Mouse (Mus musculus) embryo, embryonic 11.5 days (tissue): ENCODE measurements around the gene H1foo.

Experiments
- DNase-seq: peaks from one replicate; pipeline ENCODE4 v3.0.0-alpha.2; 2012; ENCODE audit warnings: low read depth, low spot score

H1foo gene

GRCm38 (mm10) chr6:115927292-115928242 lies 17.2 kb upstream of the H1foo start:
- no peak for DNase-seq

GRCm38 (mm10) chr6:115930018-115930417 lies 14.7 kb upstream of the H1foo start:
- DNase-seq = no peak

GRCm38 (mm10) chr6:115931639-115932038 lies 13.1 kb upstream of the H1foo start, which contains the start of gene Rho:
Rho (plus strand) TSS chr6:115931748.
- no peak for DNase-seq

- DNase-seq = no peak
These were observed 12.3 kb upstream of the H1foo start for GRCm38 (mm10) chr6:115932391-115932790.

- no peak for DNase-seq
These were observed 9.2 kb upstream of the H1foo start for GRCm38 (mm10) chr6:115935544-115935943.

GRCm38 (mm10) chr6:115938011-115938410 lies 6.7 kb upstream of the H1foo start:
- DNase-seq = no peak

- no peak for DNase-seq
These were observed 5.9 kb upstream of the H1foo start for GRCm38 (mm10) chr6:115938798-115939197.

- no peak for DNase-seq
These were observed 4.1 kb upstream of the H1foo start for GRCm38 (mm10) chr6:115940603-115941002.

- DNase-seq = peak; percentile 22
These were observed 3.6 kb upstream of the H1foo start for GRCm38 (mm10) chr6:115941128-115941527.

- DNase-seq = no peak
These were observed 975 bp upstream of the H1foo start for GRCm38 (mm10) chr6:115943498-115944427.

GRCm38 (mm10) chr6:115945633-115946032 lies 895 bp downstream of the H1foo start:
- DNase-seq = no peak

GRCm38 (mm10) chr6:115946389-115946788 lies 1.7 kb downstream of the H1foo start:
- no peak for DNase-seq

GRCm38 (mm10) chr6:115954506-115955074 lies 9.9 kb downstream of the H1foo start:
- no peak for DNase-seq

- DNase-seq = no peak
These were observed 10.4 kb downstream of the H1foo start for GRCm38 (mm10) chr6:115955169-115955568.

GRCm38 (mm10) chr6:115955664-115956063 lies 10.9 kb downstream of the H1foo start:
- no peak for DNase-seq

GRCm38 (mm10) chr6:115956418-115956921 lies 11.7 kb downstream of the H1foo start:
- DNase-seq = no peak

- DNase-seq = no peak
These were observed 12.3 kb downstream of the H1foo start for GRCm38 (mm10) chr6:115956922-115957601.

- DNase-seq = no peak
These were observed 12.9 kb downstream of the H1foo start for GRCm38 (mm10) chr6:115957681-115958080.

- no peak for DNase-seq
These were observed 13.7 kb downstream of the H1foo start for GRCm38 (mm10) chr6:115958445-115958844.

GRCm38 (mm10) chr6:115959151-115959691 lies 14.5 kb downstream of the H1foo start:
- no peak for DNase-seq

- no peak for DNase-seq
These were observed 15.6 kb downstream of the H1foo start for GRCm38 (mm10) chr6:115960322-115960721.
